Mouse (Mus musculus) stomach, embryonic 14.5 days (tissue): ENCODE data around the gene Serpine2. TPM values are rescaled to one million over a fixed set of nuclear protein-coding genes. Genes with fewer than 3 reads are reported as not detected.

ENCODE experiments used
- ATAC-seq: fragments of 200-750 bp; cut with Nextera tagmentation; 2 replicates; pipeline ENCODE4 v1.8.0; 2017; ENCODE audit warnings: low read depth, moderate TSS enrichment; ENCODE audit not compliant: insufficient number of reproducible peaks, insufficient read depth, low FRiP score
- H3K27ac ChIP-seq: fragments of 300-500 bp; sonication (generic); 2 replicates; pipeline ENCODE4 v1.5.1; 2014; ENCODE audit warnings: mild to moderate bottlenecking, low read length, moderate library complexity, mixed read lengths
- H3K27me3 ChIP-seq: fragments of 300-500 bp; sonication (generic); 2 replicates; pipeline ENCODE4 v1.6.1; 2014; ENCODE audit warnings: low read length, control low read depth, mixed read lengths; ENCODE audit not compliant: control insufficient read depth, insufficient read depth
- H3K36me3 ChIP-seq: fragments of 300-500 bp; sonication (generic); 2 replicates; pipeline ENCODE4 v1.6.1; 2014; ENCODE audit warnings: mild to moderate bottlenecking, control low read depth, low read length, moderate library complexity, mixed read lengths; ENCODE audit not compliant: control insufficient read depth, insufficient read depth
- H3K4me1 ChIP-seq: fragments of 300-500 bp; sonication (generic); 2 replicates; pipeline ENCODE4 v1.6.1; 2014; ENCODE audit warnings: low read length, control low read depth, mixed read lengths; ENCODE audit not compliant: control insufficient read depth, insufficient read depth
- H3K4me2 ChIP-seq: fragments of 300-500 bp; sonication (generic); replicated peaks from 2 replicates; pipeline ENCODE4 v1.6.1; 2014; ENCODE audit warnings: low read depth, low read length, control low read depth
- H3K4me3 ChIP-seq: fragments of 300-500 bp; sonication (generic); 2 replicates; pipeline ENCODE4 v1.5.1; 2014; ENCODE audit warnings: low read depth, low read length, control low read depth
- H3K9ac ChIP-seq: fragments of 300-500 bp; sonication (generic); replicated peaks from 2 replicates; pipeline ENCODE4 v1.6.1; 2014; ENCODE audit warnings: low read depth, mild to moderate bottlenecking, control low read depth, low read length, moderate library complexity, mixed read lengths
- H3K9me3 ChIP-seq: fragments of 300-500 bp; sonication (generic); 2 replicates; pipeline ENCODE4 v1.6.1; 2016; ENCODE audit warnings: low read depth, low read length, control low read depth; ENCODE audit not compliant: control insufficient read depth
- WGBS: fragments of 180-500 bp; shearing (Covaris S2); extraction: QIAGEN DNeasy Blood & Tissue Kit; methylation state at CpG from one replicate; pipeline ENCODE4 v1.1.7; 2014; 5-methylcytosine and 5-hydroxymethylcytosine counted together
- polyA plus RNA-seq: library from polyadenylated mRNA; unstranded; fragments of >200 nt; fragmentation: Nextera tagmentation; extraction: Ambion mirVana; gene quantifications from 2 replicates; pipeline ENCODE4 v1.2.1, GENCODE M21; 2014

Serpine2 gene
- polyA plus RNA-seq = 127 and 131 TPM in 2 replicates

- no peaks in the 10 kb centered on the region for H3K9me3 ChIP-seq
- no peak within 1 kb of the TSS for H3K9ac ChIP-seq
- H3K27ac ChIP-seq = peak within 1 kb of the TSS; percentile 53; the same call in 1 of the 2 replicates
- H3K4me3 ChIP-seq = no peak within 1 kb of the TSS
- H3K27me3 ChIP-seq = no peaks in the 10 kb centered on the region
- H3K4me2 ChIP-seq = no peak within 1 kb of the TSS; the same call in 1 of the 2 replicates
- H3K36me3 ChIP-seq = no peaks in the 10 kb centered on the region
- peaks cover 29% of the 10 kb centered on the region for H3K4me1 ChIP-seq
- 21% methylated on average over 6 of the region's 6 CpGs for WGBS
- no peak for ATAC-seq
These were observed at the start of gene Serpine2 for GRCm38 (mm10) chr1:79861130-79861942. Gene Serpine2, minus strand, starts transcription at chr1:79861180.

- no peak overlapping the region for H3K4me3 ChIP-seq
- WGBS = 59% methylated on average over 4 of the region's 4 CpGs
These were observed 46.8 kb upstream of the Serpine2 start for GRCm38 (mm10) chr1:79907811-79908210.

GRCm38 (mm10) chr1:79905241-79905640 lies 44.3 kb upstream of the Serpine2 start:
- Histone ChIP-seq H3K9me3 (no peaks in the 10 kb centered on the region), H3K36me3 (no peaks in the 10 kb centered on the region), H3K27me3 (no peaks in the 10 kb centered on the region), H3K4me3 (no peak overlapping the region), H3K4me1 (no peaks in the 10 kb centered on the region), H3K9ac (no peak overlapping the region), H3K4me2 (no peak overlapping the region), H3K27ac (no peak overlapping the region)
- ATAC-seq = no peak
- WGBS = 32% methylated on average over 3 of the region's 3 CpGs

More at GRCm38 (mm10) chr1:79907811-79908210, 46.8 kb upstream of the Serpine2 start:
- no peak for ATAC-seq
- Histone ChIP-seq H3K27ac (no peak overlapping the region), H3K4me2 (no peak overlapping the region), H3K4me1 (no peaks in the 10 kb centered on the region), H3K36me3 (no peaks in the 10 kb centered on the region), H3K9ac (no peak overlapping the region), H3K9me3 (no peaks in the 10 kb centered on the region), H3K27me3 (no peaks in the 10 kb centered on the region)

GRCm38 (mm10) chr1:79902901-79903300 lies 41.9 kb upstream of the Serpine2 start:
- H3K4me2 ChIP-seq = no peak overlapping the region
- ATAC-seq = no peak
- no peaks in the 10 kb centered on the region for H3K36me3 ChIP-seq
- no peaks in the 10 kb centered on the region for H3K27me3 ChIP-seq
- no peaks in the 10 kb centered on the region for H3K9me3 ChIP-seq
- WGBS = 66% methylated on average over 2 of the region's 2 CpGs
- no peaks in the 10 kb centered on the region for H3K4me1 ChIP-seq
- no peak overlapping the region for H3K9ac ChIP-seq
- H3K4me3 ChIP-seq = no peak overlapping the region
- H3K27ac ChIP-seq = no peak overlapping the region

DNA sequence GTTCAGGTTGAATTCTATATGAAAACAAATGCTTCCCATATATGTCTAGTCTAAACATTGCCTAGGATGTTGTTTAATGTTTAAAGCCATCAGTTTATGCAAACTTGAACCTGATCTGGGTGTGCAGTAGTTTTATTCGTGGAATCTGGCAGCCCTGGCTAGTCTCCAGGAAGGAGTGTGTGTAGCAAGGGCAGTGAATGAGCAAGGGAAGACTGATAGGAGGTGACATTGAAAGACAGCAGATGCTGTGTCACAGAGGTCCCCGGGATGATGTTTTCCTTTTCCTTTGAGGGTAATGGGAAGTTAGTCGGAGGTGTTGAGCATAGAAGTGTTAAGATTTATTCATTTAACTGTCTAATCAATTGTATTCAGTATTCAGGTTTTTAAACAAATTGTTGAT lies 21.7 kb upstream of the Serpine2 start:
- Histone ChIP-seq H3K4me3 (no peak overlapping the region), H3K27ac (no peak overlapping the region), H3K9ac (no peak overlapping the region), H3K27me3 (no peaks in the 10 kb centered on the region), H3K9me3 (no peaks in the 10 kb centered on the region), H3K4me2 (no peak overlapping the region), H3K4me1 (no peaks in the 10 kb centered on the region), H3K36me3 (no peaks in the 10 kb centered on the region)
- WGBS = 37% methylated on average over 3 of the region's 3 CpGs
- no peak for ATAC-seq

DNA sequence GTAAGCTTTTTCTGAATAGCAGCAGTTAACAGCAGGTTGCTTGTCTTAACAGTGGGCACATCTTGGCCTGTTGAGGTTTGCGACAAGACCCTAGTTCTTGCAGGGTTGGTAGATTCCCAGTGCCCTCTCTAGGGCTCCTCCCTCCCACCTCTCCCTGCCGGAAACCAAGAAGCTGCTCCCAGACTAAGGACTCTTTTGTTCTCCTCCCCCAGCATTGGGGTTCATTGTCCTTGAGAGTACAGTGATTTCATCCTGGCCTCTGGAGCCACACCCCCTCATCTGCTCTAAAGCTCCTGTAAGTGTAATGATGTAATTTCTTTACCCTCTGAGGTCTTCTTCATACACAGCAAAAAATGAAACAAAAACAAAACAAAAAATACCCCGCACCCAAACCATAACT lies 13.8 kb upstream of the Serpine2 start:
- Histone ChIP-seq H3K27me3 (no peaks in the 10 kb centered on the region), H3K27ac (no peak overlapping the region), H3K36me3 (no peaks in the 10 kb centered on the region), H3K4me2 (no peak overlapping the region), H3K4me1 (no peaks in the 10 kb centered on the region), H3K9me3 (no peaks in the 10 kb centered on the region), H3K9ac (no peak overlapping the region), H3K4me3 (no peak overlapping the region)
- no peak for ATAC-seq
- WGBS = 52% methylated on average over 3 of the region's 3 CpGs

DNA sequence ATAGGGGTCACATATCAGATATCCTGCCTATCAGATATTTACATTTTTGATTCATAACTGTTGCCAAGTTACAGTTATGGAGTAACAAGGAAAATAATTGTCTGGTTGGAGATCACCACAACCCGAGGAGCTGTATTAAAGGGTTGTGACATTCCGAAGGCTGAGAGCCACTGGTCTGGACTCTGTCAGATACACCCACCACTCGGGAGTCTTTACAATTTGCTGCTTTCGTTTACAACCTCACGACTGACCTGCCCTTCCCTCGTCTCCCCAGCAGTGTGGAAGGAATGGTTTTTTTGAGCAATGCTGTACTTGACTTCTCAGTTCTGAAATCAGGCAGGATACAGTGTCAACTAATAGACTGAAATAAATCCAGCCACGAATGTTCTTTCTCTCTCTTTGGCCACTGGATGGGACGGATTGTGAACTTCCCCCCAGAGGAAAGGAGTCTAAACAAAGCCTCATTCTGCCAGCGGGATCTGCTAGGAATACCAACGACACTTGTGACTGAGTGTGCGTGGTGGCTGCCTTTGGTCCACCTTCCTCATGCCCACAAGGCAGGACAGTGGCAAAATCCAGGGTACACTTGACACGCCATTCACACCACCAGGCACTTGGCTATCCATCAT lies 455 bp downstream of the Serpine2 start:
- ATAC-seq = no peak
- H3K4me2 ChIP-seq = no peak overlapping the region; the same call in 1 of the 2 replicates
- peak overlapping the region; percentile 53; the same call in 1 of the 2 replicates for H3K27ac ChIP-seq
- no peaks in the 10 kb centered on the region for H3K36me3 ChIP-seq
- no peaks in the 10 kb centered on the region for H3K27me3 ChIP-seq
- H3K4me3 ChIP-seq = no peak overlapping the region
- no peaks in the 10 kb centered on the region for H3K9me3 ChIP-seq
- H3K4me1 ChIP-seq = peaks cover 29% of the 10 kb centered on the region
- 27% methylated on average over 12 of the region's 12 CpGs for WGBS
- H3K9ac ChIP-seq = no peak overlapping the region

DNA sequence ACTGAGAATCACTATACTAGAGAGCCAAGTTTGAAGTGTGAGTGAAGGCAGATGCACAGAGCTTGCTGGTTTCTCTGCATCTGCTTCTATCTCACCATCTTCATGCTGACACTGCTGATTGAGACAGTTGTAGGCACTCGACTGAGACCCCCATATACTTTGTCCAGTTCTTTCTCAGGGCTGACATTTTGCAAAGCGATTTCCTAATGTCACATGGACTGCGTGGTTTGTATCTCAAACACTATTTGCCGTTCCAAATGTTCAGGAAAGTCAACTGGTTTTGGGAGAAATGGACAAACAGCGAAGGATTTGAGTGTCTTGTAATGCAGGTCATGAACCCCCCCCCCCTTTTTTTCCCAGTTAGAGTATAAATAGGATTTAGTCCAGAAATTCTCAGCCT lies 1.0 kb downstream of the Serpine2 start:
- no peak overlapping the region; the same call in 1 of the 2 replicates for H3K27ac ChIP-seq
- H3K9me3 ChIP-seq = no peaks in the 10 kb centered on the region
- H3K4me1 ChIP-seq = peaks cover 29% of the 10 kb centered on the region
- WGBS = 76% methylated on average over 5 of the region's 5 CpGs
- H3K9ac ChIP-seq = no peak overlapping the region
- no peak overlapping the region for H3K4me3 ChIP-seq
- no peaks in the 10 kb centered on the region for H3K27me3 ChIP-seq
- no peaks in the 10 kb centered on the region for H3K36me3 ChIP-seq
- ATAC-seq = no peak
- no peak overlapping the region for H3K4me2 ChIP-seq
